Mouse (Mus musculus): ENCODE results near the gene Pecam1.

- TF ChIP-seq GATA1 (IDR thresholded peaks at IDR 0.05; ENCODE audit: borderline replicate concordance, low read length) = no peak
- no peak for TF ChIP-seq FLI1 (IDR thresholded peaks at IDR 0.05; ENCODE audit: low read length)
Observed at GRCm38 (mm10) chr11:106759028-106759427, 8.6 kb upstream of the Pecam1 start.

Data from megakaryocyte, embryonic 14.5 days (primary cell).